Mouse (Mus musculus): ENCODE measurements at regions not wholly inside any gene's neighbourhood (a gene's known extent, or its start where the extent isn't known, plus 50 kb on each side); places are given as distances from the start of the nearest gene placed in this dataset.

DNA sequence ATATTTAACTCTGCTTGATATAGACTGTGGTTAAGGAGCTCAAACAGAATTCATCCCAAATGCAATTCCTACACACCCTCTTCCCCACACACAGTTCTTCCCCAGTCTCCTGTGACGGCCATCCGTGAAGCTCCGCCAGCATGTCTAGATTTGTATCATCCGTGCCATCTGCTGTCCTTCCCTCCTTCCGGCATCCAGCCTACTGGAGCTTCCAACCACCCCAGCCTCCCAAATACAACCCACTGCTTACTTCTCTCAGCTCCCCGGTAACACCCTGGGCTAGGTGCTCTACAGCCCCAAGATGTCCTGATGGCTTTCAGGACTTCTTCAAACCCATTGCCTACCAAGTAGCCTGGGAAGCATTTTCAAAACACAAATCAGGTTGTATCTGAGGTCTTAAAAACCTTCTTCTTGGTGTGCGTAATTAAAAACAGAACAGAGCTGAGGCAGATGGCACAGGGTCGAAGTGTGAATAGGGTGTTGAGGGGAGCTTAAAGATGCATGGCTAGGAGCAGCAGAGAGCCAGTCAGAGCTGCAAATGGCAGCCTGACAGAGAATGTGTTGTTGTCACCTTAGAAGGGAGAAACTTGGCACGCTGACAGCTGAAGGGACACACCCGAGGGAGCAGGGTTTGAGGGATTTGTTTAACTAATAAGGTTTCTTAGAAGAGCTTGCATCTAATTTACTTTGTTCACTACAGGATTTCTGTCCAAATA is 134.8 kb downstream of the Aipl1 start:
- no peak for TF ChIP-seq POLR2A (IDR thresholded peaks at IDR 0.05; ENCODE audit: borderline replicate concordance, extremely low read depth, insufficient read depth, insufficient read length, poor library complexity, severe bottlenecking)
- TF ChIP-seq CTCF (IDR thresholded peaks at IDR 0.05; ENCODE audit: borderline replicate concordance, extremely low read depth, insufficient read depth, insufficient read length), result no peak

All from brain, embryonic 14.5 days (tissue).